Mouse (Mus musculus): ENCODE measurements around the gene Lrp11. TPM values are rescaled to one million over a fixed set of nuclear protein-coding genes. Genes with fewer than 3 reads are reported as not detected.

Gene Lrp11
- polyA plus RNA-seq, 1 experiment from 2014 or later: 4.0 TPM

GRCm38 (mm10) chr10:7590234-7590689 is 662 bp downstream of the Lrp11 start:
- Histone ChIP-seq H3K4me1 (replicated peaks; ENCODE audit: control insufficient read depth, insufficient read depth, low read length) (peaks cover 8% of the 10 kb centered on the region; the same call in 1 of the 2 replicates), H3K27ac (ENCODE audit: low read depth, low read length) (no peak overlapping the region), H3K27me3 (replicated peaks; ENCODE audit: control insufficient read depth, insufficient read depth, low read length) (peaks cover 8% of the 10 kb centered on the region; the same call in 1 of the 2 replicates), H3K9ac (ENCODE audit: low read depth, low read length) (peak overlapping the region; percentile 22; the same call in 1 of the 2 replicates), H3K36me3 (ENCODE audit: control insufficient read depth, insufficient read depth) (no peaks in the 10 kb centered on the region), H3K4me3 (ENCODE audit: low read depth, low read length) (peak overlapping the region; percentile 69), H3K4me2 (replicated peaks; ENCODE audit: low read depth) (peak overlapping the region; percentile 100), H3K9me3 (ENCODE audit: control insufficient read depth) (no peaks in the 10 kb centered on the region)
- peak; percentile 12; the same call in 1 of the 2 replicates for ATAC-seq
- no peak for TF ChIP-seq CTCF (IDR thresholded peaks at IDR 0.05; ENCODE audit: low read depth)
- WGBS: under 1% methylated on average over 54 of the region's 54 CpGs

- WGBS: 6% methylated on average over 8 of the region's 8 CpGs
- Histone ChIP-seq H3K27ac (ENCODE audit: low read depth, low read length) (no peak overlapping the region), H3K4me2 (replicated peaks; ENCODE audit: low read depth) (peak overlapping the region; percentile 100), H3K9me3 (ENCODE audit: control insufficient read depth) (no peaks in the 10 kb centered on the region), H3K9ac (ENCODE audit: low read depth, low read length) (no peak overlapping the region), H3K4me1 (replicated peaks; ENCODE audit: control insufficient read depth, insufficient read depth, low read length) (peaks cover 8% of the 10 kb centered on the region; the same call in 1 of the 2 replicates), H3K4me3 (ENCODE audit: low read depth, low read length) (peak overlapping the region; percentile 69), H3K27me3 (replicated peaks; ENCODE audit: control insufficient read depth, insufficient read depth, low read length) (peaks cover 8% of the 10 kb centered on the region; the same call in 1 of the 2 replicates), H3K36me3 (ENCODE audit: control insufficient read depth, insufficient read depth) (no peaks in the 10 kb centered on the region)
- no peak for ATAC-seq
- TF ChIP-seq CTCF (IDR thresholded peaks at IDR 0.05; ENCODE audit: low read depth): no peak
Observed at GRCm38 (mm10) chr10:7590792-7591191, 1.2 kb downstream of the Lrp11 start.

GRCm38 (mm10) chr10:7594797-7595196 is 5.2 kb downstream of the Lrp11 start:
- Histone ChIP-seq H3K9me3 (ENCODE audit: control insufficient read depth) (no peaks in the 10 kb centered on the region), H3K4me1 (replicated peaks; ENCODE audit: control insufficient read depth, insufficient read depth, low read length) (peaks cover 8% of the 10 kb centered on the region; the same call in 1 of the 2 replicates), H3K4me3 (ENCODE audit: low read depth, low read length) (no peak overlapping the region), H3K9ac (ENCODE audit: low read depth, low read length) (no peak overlapping the region), H3K27me3 (replicated peaks; ENCODE audit: control insufficient read depth, insufficient read depth, low read length) (peaks cover 8% of the 10 kb centered on the region; the same call in 1 of the 2 replicates), H3K27ac (ENCODE audit: low read depth, low read length) (no peak overlapping the region), H3K36me3 (ENCODE audit: control insufficient read depth, insufficient read depth) (no peaks in the 10 kb centered on the region), H3K4me2 (replicated peaks; ENCODE audit: low read depth) (no peak overlapping the region)
- ATAC-seq: no peak
- WGBS: 33% methylated on average over 7 of the region's 7 CpGs
- TF ChIP-seq CTCF (IDR thresholded peaks at IDR 0.05; ENCODE audit: low read depth): no peak

GRCm38 (mm10) chr10:7596251-7596650 is 6.7 kb downstream of the Lrp11 start:
- no peak for ATAC-seq
- 46% methylated on average over 1 of the region's 1 CpGs for WGBS
- Histone ChIP-seq H3K9ac (ENCODE audit: low read depth, low read length) (no peak overlapping the region), H3K27me3 (replicated peaks; ENCODE audit: control insufficient read depth, insufficient read depth, low read length) (peaks cover 5% of the 10 kb centered on the region; the same call in 1 of the 2 replicates), H3K27ac (ENCODE audit: low read depth, low read length) (no peak overlapping the region), H3K36me3 (ENCODE audit: control insufficient read depth, insufficient read depth) (no peaks in the 10 kb centered on the region), H3K4me1 (replicated peaks; ENCODE audit: control insufficient read depth, insufficient read depth, low read length) (no peaks in the 10 kb centered on the region), H3K4me3 (ENCODE audit: low read depth, low read length) (no peak overlapping the region), H3K4me2 (replicated peaks; ENCODE audit: low read depth) (no peak overlapping the region), H3K9me3 (ENCODE audit: control insufficient read depth) (no peaks in the 10 kb centered on the region)
- no peak for TF ChIP-seq CTCF (IDR thresholded peaks at IDR 0.05; ENCODE audit: low read depth)

DNA sequence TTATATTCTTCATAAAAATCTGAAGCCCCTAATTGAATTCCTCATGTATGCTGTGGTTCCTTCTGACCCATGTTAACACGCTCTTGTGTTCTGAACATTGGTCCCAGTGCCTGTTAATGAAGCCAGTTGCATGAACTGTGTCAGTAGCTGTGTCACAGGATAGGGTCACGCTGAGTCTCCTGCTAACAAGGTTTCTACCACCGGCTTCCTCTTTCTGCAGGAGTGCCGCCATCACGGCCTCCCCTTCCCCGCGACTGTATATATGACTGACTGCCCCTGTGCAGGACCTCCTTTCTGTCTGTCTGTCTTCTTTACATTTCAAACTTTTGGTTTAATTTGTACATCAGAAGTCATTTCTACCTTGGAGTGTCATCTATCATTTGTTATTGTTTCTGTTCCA is 8.6 kb downstream of the Lrp11 start:
- WGBS: 87% methylated on average over 7 of the region's 7 CpGs
- Histone ChIP-seq H3K36me3 (ENCODE audit: control insufficient read depth, insufficient read depth) (no peaks in the 10 kb centered on the region), H3K4me3 (ENCODE audit: low read depth, low read length) (no peak overlapping the region), H3K27me3 (replicated peaks; ENCODE audit: control insufficient read depth, insufficient read depth, low read length) (0 out of 2 replicates have a peak, but pooled peaks cover 5% of the 10 kb centered on the region), H3K4me1 (replicated peaks; ENCODE audit: control insufficient read depth, insufficient read depth, low read length) (no peaks in the 10 kb centered on the region), H3K9ac (ENCODE audit: low read depth, low read length) (no peak overlapping the region), H3K27ac (ENCODE audit: low read depth, low read length) (no peak overlapping the region), H3K9me3 (ENCODE audit: control insufficient read depth) (no peaks in the 10 kb centered on the region), H3K4me2 (replicated peaks; ENCODE audit: low read depth) (no peak overlapping the region)
- no peak for TF ChIP-seq CTCF (IDR thresholded peaks at IDR 0.05; ENCODE audit: low read depth)
- ATAC-seq: no peak

- WGBS: 13% methylated on average over 6 of the region's 6 CpGs
- no peaks in the 10 kb centered on the region for H3K27me3 ChIP-seq (replicated peaks; ENCODE audit: control insufficient read depth, insufficient read depth, low read length)
- ATAC-seq: no peak
Observed at GRCm38 (mm10) chr10:7600647-7601046, 11.0 kb downstream of the Lrp11 start.

More at GRCm38 (mm10) chr10:7600647-7601046, 11.0 kb downstream of the Lrp11 start:
- Histone ChIP-seq H3K9ac (ENCODE audit: low read depth, low read length) (no peak overlapping the region), H3K4me1 (replicated peaks; ENCODE audit: control insufficient read depth, insufficient read depth, low read length) (no peaks in the 10 kb centered on the region), H3K27ac (ENCODE audit: low read depth, low read length) (no peak overlapping the region), H3K36me3 (ENCODE audit: control insufficient read depth, insufficient read depth) (no peaks in the 10 kb centered on the region), H3K4me2 (replicated peaks; ENCODE audit: low read depth) (no peak overlapping the region), H3K9me3 (ENCODE audit: control insufficient read depth) (no peaks in the 10 kb centered on the region), H3K4me3 (ENCODE audit: low read depth, low read length) (no peak overlapping the region)
- TF ChIP-seq CTCF (IDR thresholded peaks at IDR 0.05; ENCODE audit: low read depth): peak; percentile 89
